ENCODE assay signal across 12 mouse cellular contexts in genomic region chr15:36682832-36683231, GRCm38 (mm10).
"Had no signal": no experiment of that assay in that cellular context is flagged by ENCODE, and none has a peak within 500 bp of the region (broad histone marks: within the 10 kb centered on the region; RNA-seq: fewer than 3 reads in every experiment).

No protein-coding gene starts in this region.

- H3K36me3 ChIP-seq: limb, embryonic 15.5 days; liver, embryonic 12.5 days; midbrain, embryonic 10.5 days; midbrain, embryonic 15.5 days; neural tube, embryonic 13.5 days had no signal

- H3K27me3 ChIP-seq: limb, embryonic 15.5 days; midbrain, embryonic 15.5 days; neural tube, embryonic 13.5 days had no signal

- H3K4me1 ChIP-seq: midbrain, embryonic 15.5 days; neural tube, embryonic 13.5 days had no signal

- H3K4me3 ChIP-seq: limb, embryonic 15.5 days; liver, embryonic 12.5 days; midbrain, embryonic 10.5 days; midbrain, embryonic 15.5 days; neural tube, embryonic 13.5 days had no signal

- DNase-seq: kidney, adult 8-10 months; kidney, postnatal 25 days; left cerebral cortex, postnatal 4 days; lung, embryonic 14.5 days; right cerebral cortex, postnatal 14 days had no signal

- ATAC-seq: inflammation-experienced regulatory T-cells, adult 6 months; liver, embryonic 12.5 days; midbrain, embryonic 15.5 days had no signal

- H3K4me2 ChIP-seq: limb, embryonic 15.5 days; liver, embryonic 12.5 days; lung, embryonic 14.5 days; midbrain, embryonic 15.5 days; neural tube, embryonic 13.5 days had no signal

- H3K27ac ChIP-seq: limb, embryonic 15.5 days; liver, embryonic 12.5 days; midbrain, embryonic 10.5 days; midbrain, embryonic 15.5 days; neural tube, embryonic 13.5 days; stomach, postnatal 0 days had no signal

- H3K9ac ChIP-seq: limb, embryonic 15.5 days; liver, embryonic 12.5 days; lung, embryonic 14.5 days; midbrain, embryonic 15.5 days; neural tube, embryonic 13.5 days had no signal

- H3K9me3 ChIP-seq: limb, embryonic 15.5 days; liver, embryonic 12.5 days; midbrain, embryonic 10.5 days; midbrain, embryonic 15.5 days; neural tube, embryonic 13.5 days had no signal
